Mouse (Mus musculus) midbrain, embryonic 16.5 days (tissue): ENCODE results near the gene Nsd1. TPM values are rescaled to one million over a fixed set of nuclear protein-coding genes. Genes with fewer than 3 reads are reported as not detected.

Experiments used
- ATAC-seq: fragments of 200-750 bp; cut with Nextera tagmentation; 2 replicates; pipeline ENCODE4 v1.8.0; 2017; ENCODE audit warnings: moderate TSS enrichment
- H3K27ac ChIP-seq: fragments of 300-500 bp; sonication (generic); 2 replicates; pipeline ENCODE4 v1.5.1; 2014; ENCODE audit warnings: mild to moderate bottlenecking, low read length, mixed read lengths
- H3K27me3 ChIP-seq: fragments of 300-500 bp; sonication (generic); 2 replicates; pipeline ENCODE4 v1.6.1; 2014; ENCODE audit warnings: low read depth, low read length, mixed read lengths; ENCODE audit not compliant: control insufficient read depth, insufficient read depth
- H3K36me3 ChIP-seq: fragments of 300-500 bp; sonication (generic); 2 replicates; pipeline ENCODE4 v1.6.1; 2014; ENCODE audit warnings: mild to moderate bottlenecking, low read length, moderate library complexity, mixed read lengths; ENCODE audit not compliant: control insufficient read depth, insufficient read depth
- H3K4me1 ChIP-seq: fragments of 300-500 bp; sonication (generic); 2 replicates; pipeline ENCODE4 v1.6.1; 2014; ENCODE audit warnings: mild to moderate bottlenecking, low read length, mixed read lengths; ENCODE audit not compliant: control insufficient read depth, insufficient read depth
- H3K4me2 ChIP-seq: fragments of 300-500 bp; sonication (generic); 2 replicates; pipeline ENCODE4 v1.6.1; 2014; ENCODE audit warnings: mild to moderate bottlenecking, low read length, mixed read lengths
- H3K4me3 ChIP-seq: fragments of 300-500 bp; sonication (generic); 2 replicates; pipeline ENCODE4 v1.5.1; 2014; ENCODE audit warnings: low read depth, mild to moderate bottlenecking, low read length, moderate library complexity, mixed read lengths
- H3K9ac ChIP-seq: fragments of 300-500 bp; sonication (generic); 2 replicates; pipeline ENCODE4 v1.6.1; 2014; ENCODE audit warnings: low read depth, low read length, mixed read lengths
- H3K9me3 ChIP-seq: fragments of 300-500 bp; sonication (generic); replicated peaks from 2 replicates; pipeline ENCODE4 v1.6.1; 2014; ENCODE audit warnings: mild to moderate bottlenecking, low read length, mixed read lengths; ENCODE audit not compliant: control insufficient read depth, poor library complexity, severe bottlenecking
- WGBS: fragments of 180-500 bp; shearing (Covaris S2); extraction: QIAGEN DNeasy Blood & Tissue Kit; methylation state at CpG from one replicate; pipeline ENCODE4 v1.1.7; 2014; 5-methylcytosine and 5-hydroxymethylcytosine counted together
- polyA plus RNA-seq: library from polyadenylated mRNA; unstranded; fragments of >200 nt; fragmentation: Nextera tagmentation; extraction: Ambion mirVana; gene quantifications from 2 replicates; pipeline ENCODE4 v1.2.1, GENCODE M21; 2015

Nsd1 gene
- polyA plus RNA-seq, 1 experiment from 2014 or later = 45.2 TPM

- Histone ChIP-seq H3K27me3 (no peaks in the 10 kb centered on the region), H3K4me3 (no peak overlapping the region), H3K9ac (no peak overlapping the region), H3K4me1 (peaks cover 7% of the 10 kb centered on the region), H3K36me3 (no peaks in the 10 kb centered on the region), H3K4me2 (no peak overlapping the region), H3K27ac (no peak overlapping the region), H3K9me3 (no peaks in the 10 kb centered on the region)
- WGBS = 77% methylated on average over 3 of the region's 3 CpGs
- no peak for ATAC-seq
Observed at GRCm38 (mm10) chr13:55255052-55255652, 45.6 kb downstream of the Nsd1 start.

DNA sequence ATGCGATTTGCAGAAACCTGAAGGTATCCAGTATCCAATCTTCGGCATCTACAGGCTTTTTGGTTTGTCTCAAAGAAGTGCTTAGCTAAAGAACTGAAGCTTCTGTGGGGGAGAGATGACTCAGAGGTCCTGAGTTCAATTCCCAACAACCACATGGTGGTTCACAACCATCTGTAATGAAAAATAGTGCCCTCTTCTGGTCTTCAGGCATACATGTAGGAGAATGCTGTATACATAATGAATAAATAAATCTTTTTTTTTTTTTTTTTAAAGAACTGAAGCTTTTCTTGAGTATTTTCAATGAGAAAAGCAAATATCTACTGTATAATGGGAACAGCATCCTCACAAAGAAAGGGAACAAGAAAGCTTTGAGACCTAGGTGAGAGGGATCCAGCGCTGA, 49.1 kb downstream of the Nsd1 start:
- Histone ChIP-seq H3K4me1 (0 out of 2 replicates have a peak, but pooled peaks cover 2% of the 10 kb centered on the region), H3K9ac (no peak overlapping the region), H3K9me3 (no peaks in the 10 kb centered on the region), H3K4me3 (no peak overlapping the region), H3K36me3 (peaks cover 14% of the 10 kb centered on the region), H3K4me2 (no peak overlapping the region), H3K27me3 (no peaks in the 10 kb centered on the region), H3K27ac (no peak overlapping the region)
- WGBS = 98% methylated on average over 3 of the region's 3 CpGs
- ATAC-seq = no peak

GRCm38 (mm10) chr13:55261521-55261920, 51.9 kb downstream of the Nsd1 start:
- no peak overlapping the region for H3K4me3 ChIP-seq
- H3K27me3 ChIP-seq = no peaks in the 10 kb centered on the region
- no peak overlapping the region for H3K27ac ChIP-seq
- H3K4me1 ChIP-seq = no peaks in the 10 kb centered on the region
- H3K9ac ChIP-seq = no peak overlapping the region
- H3K9me3 ChIP-seq = no peaks in the 10 kb centered on the region
- 95% methylated on average over 8 of the region's 8 CpGs for WGBS
- no peak overlapping the region for H3K4me2 ChIP-seq
- H3K36me3 ChIP-seq = peaks cover 18% of the 10 kb centered on the region
- no peak for ATAC-seq

- no peak overlapping the region for H3K9ac ChIP-seq
- no peaks in the 10 kb centered on the region for H3K9me3 ChIP-seq
- no peak overlapping the region for H3K4me2 ChIP-seq
- H3K36me3 ChIP-seq = peaks cover 18% of the 10 kb centered on the region
- no peak for ATAC-seq
- H3K4me1 ChIP-seq = no peaks in the 10 kb centered on the region
- no peak overlapping the region for H3K27ac ChIP-seq
- H3K4me3 ChIP-seq = no peak overlapping the region
- H3K27me3 ChIP-seq = no peaks in the 10 kb centered on the region
Observed at GRCm38 (mm10) chr13:55262096-55262495, 52.5 kb downstream of the Nsd1 start.

DNA sequence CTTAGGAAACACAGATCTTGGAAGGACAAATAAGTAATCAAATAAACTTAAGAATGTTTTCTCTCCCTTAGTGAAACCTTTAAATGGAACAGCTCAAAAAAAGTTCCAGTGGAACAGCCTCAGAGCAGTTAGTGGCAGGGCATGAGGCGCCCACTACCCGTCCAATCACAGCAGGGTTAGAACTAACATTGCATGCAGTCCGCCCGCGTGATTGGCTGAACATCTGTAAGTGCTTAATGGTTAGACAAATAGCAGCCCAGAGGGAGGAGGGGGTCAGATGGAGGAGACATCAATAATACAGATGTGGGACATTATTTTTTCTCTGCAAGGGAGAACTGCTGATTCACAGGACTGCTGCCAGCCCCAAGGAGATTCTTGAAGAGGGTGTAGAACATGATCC, 67.6 kb downstream of the Nsd1 start:
- WGBS = 80% methylated on average over 5 of the region's 5 CpGs
- ATAC-seq = no peak

GRCm38 (mm10) chr13:55277646-55278045, 68.1 kb downstream of the Nsd1 start:
- Histone ChIP-seq H3K4me1 (no peaks in the 10 kb centered on the region), H3K9me3 (no peaks in the 10 kb centered on the region), H3K36me3 (peaks cover 20% of the 10 kb centered on the region), H3K27ac (no peak overlapping the region), H3K27me3 (no peaks in the 10 kb centered on the region), H3K4me3 (no peak overlapping the region), H3K4me2 (no peak overlapping the region), H3K9ac (no peak overlapping the region)
- WGBS = 96% methylated on average over 5 of the region's 5 CpGs
- no peak for ATAC-seq

More for the DNA sequence above, 67.6 kb downstream of the Nsd1 start:
- Histone ChIP-seq H3K4me3 (no peak overlapping the region), H3K27me3 (no peaks in the 10 kb centered on the region), H3K27ac (no peak overlapping the region), H3K4me1 (no peaks in the 10 kb centered on the region), H3K9me3 (no peaks in the 10 kb centered on the region), H3K4me2 (no peak overlapping the region), H3K9ac (no peak overlapping the region), H3K36me3 (peaks cover 20% of the 10 kb centered on the region)

GRCm38 (mm10) chr13:55288854-55289253, 79.3 kb downstream of the Nsd1 start:
- no peak overlapping the region for H3K4me3 ChIP-seq
- no peak overlapping the region for H3K27ac ChIP-seq
- H3K4me1 ChIP-seq = no peaks in the 10 kb centered on the region
- H3K36me3 ChIP-seq = peaks cover 12% of the 10 kb centered on the region
- 82% methylated on average over 3 of the region's 3 CpGs for WGBS
- H3K4me2 ChIP-seq = no peak overlapping the region
- no peaks in the 10 kb centered on the region for H3K9me3 ChIP-seq
- H3K9ac ChIP-seq = no peak overlapping the region
- no peaks in the 10 kb centered on the region for H3K27me3 ChIP-seq
- ATAC-seq = no peak

DNA sequence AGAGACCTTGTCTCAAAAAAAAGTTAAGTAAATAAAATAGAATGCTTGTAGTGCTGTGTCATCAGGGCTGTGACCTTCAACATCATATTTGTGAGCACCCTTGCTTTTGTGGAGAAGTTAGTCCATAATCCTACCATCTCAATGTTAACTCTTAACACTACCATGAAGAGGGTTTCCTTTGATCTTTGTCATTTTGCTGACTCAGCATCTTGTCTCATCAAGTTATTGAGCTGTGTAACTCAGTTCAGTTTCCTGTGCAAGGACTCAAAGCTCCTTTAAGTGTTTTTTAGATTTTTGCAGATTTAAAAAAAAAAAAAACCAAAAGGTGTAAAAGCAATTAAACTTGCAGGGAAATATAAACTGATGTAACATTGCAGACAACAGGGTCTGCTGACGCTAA, 87.2 kb downstream of the Nsd1 start:
- WGBS = 89% methylated on average over 1 of the region's 1 CpGs
- ATAC-seq = no peak
- H3K36me3 ChIP-seq = peaks cover 16% of the 10 kb centered on the region; the same call in 1 of the 2 replicates
- no peaks in the 10 kb centered on the region for H3K4me1 ChIP-seq
- H3K4me3 ChIP-seq = no peak overlapping the region
- H3K9ac ChIP-seq = no peak overlapping the region
- H3K4me2 ChIP-seq = no peak overlapping the region
- no peaks in the 10 kb centered on the region for H3K9me3 ChIP-seq
- no peak overlapping the region for H3K27ac ChIP-seq
- no peaks in the 10 kb centered on the region for H3K27me3 ChIP-seq

GRCm38 (mm10) chr13:55300913-55301312, 91.3 kb downstream of the Nsd1 start:
- Histone ChIP-seq H3K9me3 (no peaks in the 10 kb centered on the region), H3K36me3 (peaks cover 32% of the 10 kb centered on the region), H3K4me1 (no peaks in the 10 kb centered on the region), H3K9ac (no peak overlapping the region), H3K27me3 (no peaks in the 10 kb centered on the region), H3K4me3 (no peak overlapping the region), H3K27ac (no peak overlapping the region), H3K4me2 (no peak overlapping the region)
- no peak for ATAC-seq
- WGBS = 93% methylated on average over 5 of the region's 5 CpGs
